Mouse (Mus musculus): ENCODE measurements at regions not wholly inside any gene's neighbourhood (a gene's known extent, or its start where the extent isn't known, plus 50 kb on each side); places are given as distances from the start of the nearest gene placed in this dataset.
A peak's percentile ranks its signal among the peaks of the same experiment; 100 is the strongest.

GRCm38 (mm10) chr19:14355946-14356345 lies 241.9 kb downstream of the Tle4 start:
- no peaks in the 10 kb centered on the region for H3K4me1 ChIP-seq (replicated peaks; ENCODE audit: control insufficient read depth, insufficient read depth, low read length)
- no peaks in the 10 kb centered on the region for H3K27me3 ChIP-seq (ENCODE audit: control insufficient read depth, insufficient read depth, low read length)
- ATAC-seq (ENCODE audit: low FRiP score) (no peak), DNase-seq (ENCODE audit: low spot score) (no peak)
- no peak overlapping the region for H3K27ac ChIP-seq (ENCODE audit: low read depth, low read length)
- no peak overlapping the region for H3K4me3 ChIP-seq (ENCODE audit: low read depth, low read length)
- no peak overlapping the region for H3K4me2 ChIP-seq (replicated peaks; ENCODE audit: low read depth, low read length)
- no peak overlapping the region for H3K9ac ChIP-seq (ENCODE audit: low read depth, low read length)
- no peaks in the 10 kb centered on the region for H3K36me3 ChIP-seq (ENCODE audit: control insufficient read depth, insufficient read depth, low read length)
- no peaks in the 10 kb centered on the region for H3K9me3 ChIP-seq (ENCODE audit: control insufficient read depth, low read length)

- no peak for DNase-seq (ENCODE audit: low spot score)
- Histone ChIP-seq H3K4me2 (replicated peaks; ENCODE audit: low read depth, low read length) (no peak overlapping the region), H3K4me3 (ENCODE audit: low read depth, low read length) (no peak overlapping the region), H3K27me3 (ENCODE audit: control insufficient read depth, insufficient read depth, low read length) (no peaks in the 10 kb centered on the region), H3K9ac (ENCODE audit: low read depth, low read length) (no peak overlapping the region), H3K9me3 (ENCODE audit: control insufficient read depth, low read length) (no peaks in the 10 kb centered on the region), H3K27ac (ENCODE audit: low read depth, low read length) (no peak overlapping the region), H3K4me1 (replicated peaks; ENCODE audit: control insufficient read depth, insufficient read depth, low read length) (no peaks in the 10 kb centered on the region), H3K36me3 (ENCODE audit: control insufficient read depth, insufficient read depth, low read length) (no peaks in the 10 kb centered on the region)
- ATAC-seq (ENCODE audit: low FRiP score): no peak
- WGBS: 88% methylated on average over 5 of the region's 5 CpGs
Measured at GRCm38 (mm10) chr19:14360611-14361010, 237.2 kb downstream of the Tle4 start.

- H3K9me3 ChIP-seq (ENCODE audit: control insufficient read depth, low read length): no peaks in the 10 kb centered on the region
- H3K27me3 ChIP-seq (ENCODE audit: control insufficient read depth, insufficient read depth, low read length): no peaks in the 10 kb centered on the region
- WGBS: 71% methylated on average over 12 of the region's 12 CpGs
- H3K27ac ChIP-seq (ENCODE audit: low read depth, low read length): peak overlapping the region; percentile 47; the same call in 1 of the 2 replicates
- H3K4me2 ChIP-seq (replicated peaks; ENCODE audit: low read depth, low read length): no peak overlapping the region
- H3K9ac ChIP-seq (ENCODE audit: low read depth, low read length): no peak overlapping the region
- no peaks in the 10 kb centered on the region for H3K4me1 ChIP-seq (replicated peaks; ENCODE audit: control insufficient read depth, insufficient read depth, low read length)
- ATAC-seq (ENCODE audit: low FRiP score) (peak; percentile 30; the same call in 1 of the 2 replicates), DNase-seq (ENCODE audit: low spot score) (no peak)
- H3K4me3 ChIP-seq (ENCODE audit: low read depth, low read length): no peak overlapping the region
- no peaks in the 10 kb centered on the region for H3K36me3 ChIP-seq (ENCODE audit: control insufficient read depth, insufficient read depth, low read length)
Measured at GRCm38 (mm10) chr19:14369098-14369604, 228.7 kb downstream of the Tle4 start.

GRCm38 (mm10) chr19:14371360-14371759 lies 226.5 kb downstream of the Tle4 start:
- H3K9ac ChIP-seq (ENCODE audit: low read depth, low read length): no peak overlapping the region
- no peaks in the 10 kb centered on the region for H3K36me3 ChIP-seq (ENCODE audit: control insufficient read depth, insufficient read depth, low read length)
- no peak overlapping the region for H3K4me2 ChIP-seq (replicated peaks; ENCODE audit: low read depth, low read length)
- H3K27me3 ChIP-seq (ENCODE audit: control insufficient read depth, insufficient read depth, low read length): no peaks in the 10 kb centered on the region
- H3K4me3 ChIP-seq (ENCODE audit: low read depth, low read length): no peak overlapping the region
- WGBS: 82% methylated on average over 5 of the region's 5 CpGs
- ATAC-seq (ENCODE audit: low FRiP score) (no peak), DNase-seq (ENCODE audit: low spot score) (no peak)
- no peaks in the 10 kb centered on the region for H3K4me1 ChIP-seq (replicated peaks; ENCODE audit: control insufficient read depth, insufficient read depth, low read length)
- H3K27ac ChIP-seq (ENCODE audit: low read depth, low read length): no peak overlapping the region
- no peaks in the 10 kb centered on the region for H3K9me3 ChIP-seq (ENCODE audit: control insufficient read depth, low read length)

- no peaks in the 10 kb centered on the region for H3K27me3 ChIP-seq (ENCODE audit: control insufficient read depth, insufficient read depth, low read length)
- no peak overlapping the region for H3K4me3 ChIP-seq (ENCODE audit: low read depth, low read length)
- no peak overlapping the region for H3K9ac ChIP-seq (ENCODE audit: low read depth, low read length)
- no peak overlapping the region for H3K4me2 ChIP-seq (replicated peaks; ENCODE audit: low read depth, low read length)
- 89% methylated on average over 4 of the region's 4 CpGs for WGBS
- H3K9me3 ChIP-seq (ENCODE audit: control insufficient read depth, low read length): no peaks in the 10 kb centered on the region
- no peak overlapping the region for H3K27ac ChIP-seq (ENCODE audit: low read depth, low read length)
- ATAC-seq (ENCODE audit: low FRiP score): no peak
- no peaks in the 10 kb centered on the region for H3K36me3 ChIP-seq (ENCODE audit: control insufficient read depth, insufficient read depth, low read length)
- DNase-seq (ENCODE audit: low spot score): no peak
- H3K4me1 ChIP-seq (replicated peaks; ENCODE audit: control insufficient read depth, insufficient read depth, low read length): no peaks in the 10 kb centered on the region
Measured at GRCm38 (mm10) chr19:14373996-14374395, 223.9 kb downstream of the Tle4 start.

GRCm38 (mm10) chr19:14380898-14381297 lies 217.0 kb downstream of the Tle4 start:
- Histone ChIP-seq H3K4me1 (replicated peaks; ENCODE audit: control insufficient read depth, insufficient read depth, low read length) (no peaks in the 10 kb centered on the region), H3K27ac (ENCODE audit: low read depth, low read length) (no peak overlapping the region), H3K4me3 (ENCODE audit: low read depth, low read length) (no peak overlapping the region), H3K36me3 (ENCODE audit: control insufficient read depth, insufficient read depth, low read length) (no peaks in the 10 kb centered on the region), H3K4me2 (replicated peaks; ENCODE audit: low read depth, low read length) (no peak overlapping the region), H3K9me3 (ENCODE audit: control insufficient read depth, low read length) (no peaks in the 10 kb centered on the region), H3K27me3 (ENCODE audit: control insufficient read depth, insufficient read depth, low read length) (no peaks in the 10 kb centered on the region), H3K9ac (ENCODE audit: low read depth, low read length) (no peak overlapping the region)
- ATAC-seq (ENCODE audit: low FRiP score) (no peak), DNase-seq (ENCODE audit: low spot score) (no peak)

GRCm38 (mm10) chr19:14387796-14388195 lies 210.1 kb downstream of the Tle4 start:
- 86% methylated on average over 5 of the region's 5 CpGs for WGBS
- H3K36me3 ChIP-seq (ENCODE audit: control insufficient read depth, insufficient read depth, low read length): no peaks in the 10 kb centered on the region
- no peak overlapping the region for H3K4me2 ChIP-seq (replicated peaks; ENCODE audit: low read depth, low read length)
- H3K9ac ChIP-seq (ENCODE audit: low read depth, low read length): no peak overlapping the region
- no peaks in the 10 kb centered on the region for H3K27me3 ChIP-seq (ENCODE audit: control insufficient read depth, insufficient read depth, low read length)
- no peak overlapping the region for H3K27ac ChIP-seq (ENCODE audit: low read depth, low read length)
- ATAC-seq (ENCODE audit: low FRiP score) (no peak), DNase-seq (ENCODE audit: low spot score) (no peak)
- H3K4me1 ChIP-seq (replicated peaks; ENCODE audit: control insufficient read depth, insufficient read depth, low read length): no peaks in the 10 kb centered on the region
- H3K4me3 ChIP-seq (ENCODE audit: low read depth, low read length): no peak overlapping the region
- no peaks in the 10 kb centered on the region for H3K9me3 ChIP-seq (ENCODE audit: control insufficient read depth, low read length)

GRCm38 (mm10) chr19:14388539-14388938 lies 209.3 kb downstream of the Tle4 start:
- Histone ChIP-seq H3K27me3 (ENCODE audit: control insufficient read depth, insufficient read depth, low read length) (no peaks in the 10 kb centered on the region), H3K4me1 (replicated peaks; ENCODE audit: control insufficient read depth, insufficient read depth, low read length) (no peaks in the 10 kb centered on the region), H3K9me3 (ENCODE audit: control insufficient read depth, low read length) (no peaks in the 10 kb centered on the region), H3K4me3 (ENCODE audit: low read depth, low read length) (no peak overlapping the region), H3K27ac (ENCODE audit: low read depth, low read length) (no peak overlapping the region), H3K4me2 (replicated peaks; ENCODE audit: low read depth, low read length) (no peak overlapping the region), H3K36me3 (ENCODE audit: control insufficient read depth, insufficient read depth, low read length) (no peaks in the 10 kb centered on the region), H3K9ac (ENCODE audit: low read depth, low read length) (no peak overlapping the region)
- WGBS: 46% methylated on average over 4 of the region's 4 CpGs
- ATAC-seq (ENCODE audit: low FRiP score): no peak
- DNase-seq (ENCODE audit: low spot score): no peak

- Histone ChIP-seq H3K4me3 (ENCODE audit: low read depth, low read length) (no peak overlapping the region), H3K9ac (ENCODE audit: low read depth, low read length) (no peak overlapping the region), H3K4me2 (replicated peaks; ENCODE audit: low read depth, low read length) (no peak overlapping the region), H3K4me1 (replicated peaks; ENCODE audit: control insufficient read depth, insufficient read depth, low read length) (no peaks in the 10 kb centered on the region), H3K36me3 (ENCODE audit: control insufficient read depth, insufficient read depth, low read length) (no peaks in the 10 kb centered on the region), H3K9me3 (ENCODE audit: control insufficient read depth, low read length) (no peaks in the 10 kb centered on the region), H3K27me3 (ENCODE audit: control insufficient read depth, insufficient read depth, low read length) (no peaks in the 10 kb centered on the region), H3K27ac (ENCODE audit: low read depth, low read length) (no peak overlapping the region)
- DNase-seq (ENCODE audit: low spot score): no peak
- WGBS: 80% methylated on average over 6 of the region's 6 CpGs
- ATAC-seq (ENCODE audit: low FRiP score): no peak
Measured at GRCm38 (mm10) chr19:14389881-14390837, 207.7 kb downstream of the Tle4 start.
